Mouse (Mus musculus) hindbrain, embryonic 15.5 days (tissue): ENCODE measurements around the gene Bdkrb2. TPM values are rescaled to one million over a fixed set of nuclear protein-coding genes. Genes with fewer than 3 reads are reported as not detected.
A peak's percentile ranks its signal among the peaks of the same experiment; 100 is the strongest.

Experiments
- ATAC-seq: fragments of 200-750 bp; cut with Nextera tagmentation; 2 replicates; pipeline ENCODE4 v1.8.0; 2017; ENCODE audit warnings: low read depth, moderate number of reproducible peaks, moderate TSS enrichment; ENCODE audit not compliant: low FRiP score
- H3K27ac ChIP-seq: fragments of 300-500 bp; sonication (generic); replicated peaks from 2 replicates; pipeline ENCODE4 v1.5.1; 2015; ENCODE audit warnings: mild to moderate bottlenecking, inconsistent platforms
- H3K27me3 ChIP-seq: fragments of 300-500 bp; sonication (generic); 2 replicates; pipeline ENCODE4 v1.6.1; 2015; ENCODE audit warnings: control low read depth, inconsistent platforms
- H3K36me3 ChIP-seq: fragments of 300-500 bp; sonication (generic); 2 replicates; pipeline ENCODE4 v1.6.1; 2015; ENCODE audit warnings: control low read depth, inconsistent platforms
- H3K4me1 ChIP-seq: fragments of 300-500 bp; sonication (generic); replicated peaks from 2 replicates; pipeline ENCODE4 v1.6.1; 2015; ENCODE audit warnings: control low read depth, inconsistent platforms
- H3K4me2 ChIP-seq: fragments of 300-500 bp; sonication (generic); 2 replicates; pipeline ENCODE4 v1.6.1; 2015; ENCODE audit warnings: moderate library complexity, mild to moderate bottlenecking, inconsistent platforms
- H3K4me3 ChIP-seq: fragments of 300-500 bp; sonication (generic); 2 replicates; pipeline ENCODE4 v1.5.1; 2015; ENCODE audit warnings: mild to moderate bottlenecking, inconsistent platforms
- H3K9ac ChIP-seq: fragments of 300-500 bp; sonication (generic); 2 replicates; pipeline ENCODE4 v1.6.1; 2015; ENCODE audit warnings: inconsistent platforms
- H3K9me3 ChIP-seq: fragments of 300-500 bp; sonication (generic); 2 replicates; pipeline ENCODE4 v1.6.1; 2016; ENCODE audit warnings: control low read depth, inconsistent platforms
- WGBS: fragments of 180-500 bp; shearing (Covaris S2); methylation state at CpG from one replicate; pipeline ENCODE4 v1.1.7; 2015; 5-methylcytosine and 5-hydroxymethylcytosine counted together
- polyA plus RNA-seq: library from polyadenylated mRNA; unstranded; fragments of >200 nt; fragmentation: Nextera tagmentation; extraction: Ambion mirVana; gene quantifications from 2 replicates; pipeline ENCODE4 v1.2.1, GENCODE M21; 2015

Bdkrb2 gene
- polyA plus RNA-seq, 1 experiment from 2014 or later, result 2.1 TPM

- Histone ChIP-seq H3K9me3 (no peaks in the 10 kb centered on the region), H3K27me3 (no peaks in the 10 kb centered on the region), H3K36me3 (no peaks in the 10 kb centered on the region), H3K4me1 (peaks cover 8% of the 10 kb centered on the region), H3K4me2 (no peak overlapping the region), H3K27ac (no peak overlapping the region), H3K9ac (no peak overlapping the region), H3K4me3 (no peak overlapping the region)
- no peak for ATAC-seq
- 53% methylated on average over 5 of the region's 5 CpGs for WGBS
Measured at GRCm38 (mm10) chr12:105599098-105599497, 36.1 kb downstream of the Bdkrb2 start.

- WGBS, result 43% methylated on average over 6 of the region's 6 CpGs
- no peak overlapping the region for H3K9ac ChIP-seq
- peak; percentile 28; the same call in 1 of the 2 replicates for ATAC-seq
- no peak overlapping the region for H3K4me3 ChIP-seq
- no peak overlapping the region; the same call in 1 of the 2 replicates for H3K27ac ChIP-seq
- H3K36me3 ChIP-seq, result no peaks in the 10 kb centered on the region
- H3K4me1 ChIP-seq, result peaks cover 8% of the 10 kb centered on the region
- H3K27me3 ChIP-seq, result no peaks in the 10 kb centered on the region
- H3K4me2 ChIP-seq, result no peak overlapping the region
- H3K9me3 ChIP-seq, result no peaks in the 10 kb centered on the region
Measured at GRCm38 (mm10) chr12:105601586-105601985, 38.6 kb downstream of the Bdkrb2 start.

- no peak for ATAC-seq
- Histone ChIP-seq H3K27ac (no peak within 1 kb of the TSS; the same call in 1 of the 2 replicates), H3K4me3 (no peak within 1 kb of the TSS), H3K4me2 (no peak within 1 kb of the TSS), H3K36me3 (no peaks in the 10 kb centered on the region), H3K27me3 (no peaks in the 10 kb centered on the region), H3K4me1 (peaks cover 8% of the 10 kb centered on the region), H3K9me3 (no peaks in the 10 kb centered on the region), H3K9ac (no peak within 1 kb of the TSS)
- 83% methylated on average over 11 of the region's 11 CpGs for WGBS
Measured at GRCm38 (mm10) chr12:105602581-105603210, 39.7 kb downstream of the Bdkrb2 start, which contains the start of gene Bdkrb1. Gene Bdkrb1, plus strand, starts transcription at chr12:105603085.

- H3K27me3 ChIP-seq, result no peaks in the 10 kb centered on the region
- H3K9me3 ChIP-seq, result no peaks in the 10 kb centered on the region
- no peak overlapping the region for H3K4me2 ChIP-seq
- H3K27ac ChIP-seq, result no peak overlapping the region
- peaks cover 5% of the 10 kb centered on the region for H3K4me1 ChIP-seq
- no peak overlapping the region for H3K9ac ChIP-seq
- H3K36me3 ChIP-seq, result no peaks in the 10 kb centered on the region
- WGBS, result 87% methylated on average over 11 of the region's 11 CpGs
- H3K4me3 ChIP-seq, result no peak overlapping the region
- no peak for ATAC-seq
Measured at GRCm38 (mm10) chr12:105603904-105604303, 40.9 kb downstream of the Bdkrb2 start.

GRCm38 (mm10) chr12:105605212-105605611, 42.2 kb downstream of the Bdkrb2 start:
- H3K4me2 ChIP-seq, result no peak overlapping the region
- no peaks in the 10 kb centered on the region for H3K9me3 ChIP-seq
- 25% methylated on average over 8 of the region's 8 CpGs for WGBS
- no peak for ATAC-seq
- H3K9ac ChIP-seq, result no peak overlapping the region
- H3K4me1 ChIP-seq, result no peaks in the 10 kb centered on the region
- no peak overlapping the region for H3K4me3 ChIP-seq
- no peaks in the 10 kb centered on the region for H3K27me3 ChIP-seq
- H3K27ac ChIP-seq, result no peak overlapping the region
- H3K36me3 ChIP-seq, result no peaks in the 10 kb centered on the region

GRCm38 (mm10) chr12:105606881-105607280, 43.9 kb downstream of the Bdkrb2 start:
- Histone ChIP-seq H3K9me3 (no peaks in the 10 kb centered on the region), H3K9ac (no peak overlapping the region), H3K27me3 (no peaks in the 10 kb centered on the region), H3K4me1 (0 out of 2 replicates have a peak, but pooled peaks cover under 1% of the 10 kb centered on the region), H3K4me3 (no peak overlapping the region), H3K4me2 (no peak overlapping the region), H3K36me3 (no peaks in the 10 kb centered on the region), H3K27ac (no peak overlapping the region)
- 83% methylated on average over 4 of the region's 4 CpGs for WGBS
- ATAC-seq, result no peak

- Histone ChIP-seq H3K27ac (no peak overlapping the region), H3K4me1 (0 out of 2 replicates have a peak, but pooled peaks cover 5% of the 10 kb centered on the region), H3K4me3 (no peak overlapping the region), H3K4me2 (no peak overlapping the region), H3K27me3 (no peaks in the 10 kb centered on the region), H3K9me3 (no peaks in the 10 kb centered on the region), H3K36me3 (0 out of 2 replicates have a peak, but pooled peaks cover 3% of the 10 kb centered on the region), H3K9ac (no peak overlapping the region)
- 96% methylated on average over 2 of the region's 2 CpGs for WGBS
- no peak for ATAC-seq
Measured at GRCm38 (mm10) chr12:105611045-105611444, 48.0 kb downstream of the Bdkrb2 start.

- no peak overlapping the region for H3K9ac ChIP-seq
- peak; percentile 77 for ATAC-seq
- H3K27me3 ChIP-seq, result no peaks in the 10 kb centered on the region
- H3K4me2 ChIP-seq, result no peak overlapping the region; the same call in 1 of the 2 replicates
- no peaks in the 10 kb centered on the region for H3K9me3 ChIP-seq
- H3K27ac ChIP-seq, result peak overlapping the region; percentile 46; the same call in 1 of the 2 replicates
- peaks cover 10% of the 10 kb centered on the region; the same call in 1 of the 2 replicates for H3K36me3 ChIP-seq
- 19% methylated on average over 7 of the region's 7 CpGs for WGBS
- H3K4me1 ChIP-seq, result 0 out of 2 replicates have a peak, but pooled peaks cover 5% of the 10 kb centered on the region
- H3K4me3 ChIP-seq, result no peak overlapping the region
Measured at GRCm38 (mm10) chr12:105611748-105612147, 48.7 kb downstream of the Bdkrb2 start.

GRCm38 (mm10) chr12:105613559-105613958, 50.5 kb downstream of the Bdkrb2 start:
- H3K4me3 ChIP-seq, result no peak overlapping the region
- no peak overlapping the region for H3K27ac ChIP-seq
- H3K4me1 ChIP-seq, result 0 out of 2 replicates have a peak, but pooled peaks cover 5% of the 10 kb centered on the region
- H3K36me3 ChIP-seq, result peaks cover 24% of the 10 kb centered on the region
- no peak overlapping the region for H3K9ac ChIP-seq
- H3K27me3 ChIP-seq, result no peaks in the 10 kb centered on the region
- WGBS, result 94% methylated on average over 10 of the region's 10 CpGs
- H3K4me2 ChIP-seq, result no peak overlapping the region
- ATAC-seq, result no peak
- H3K9me3 ChIP-seq, result no peaks in the 10 kb centered on the region

- ATAC-seq, result no peak
- Histone ChIP-seq H3K4me1 (no peaks in the 10 kb centered on the region), H3K9me3 (no peaks in the 10 kb centered on the region), H3K36me3 (peaks cover 59% of the 10 kb centered on the region), H3K4me3 (no peak overlapping the region), H3K27me3 (no peaks in the 10 kb centered on the region), H3K4me2 (no peak overlapping the region), H3K9ac (no peak overlapping the region), H3K27ac (no peak overlapping the region)
- WGBS, result 97% methylated on average over 7 of the region's 7 CpGs
Measured at GRCm38 (mm10) chr12:105622048-105622447, 59.0 kb downstream of the Bdkrb2 start.

GRCm38 (mm10) chr12:105622981-105623539, 60.0 kb downstream of the Bdkrb2 start:
- Histone ChIP-seq H3K9ac (no peak overlapping the region), H3K27me3 (no peaks in the 10 kb centered on the region), H3K4me2 (no peak overlapping the region), H3K27ac (no peak overlapping the region), H3K9me3 (no peaks in the 10 kb centered on the region), H3K4me3 (no peak overlapping the region), H3K36me3 (peaks cover 57% of the 10 kb centered on the region), H3K4me1 (no peaks in the 10 kb centered on the region)
- ATAC-seq, result no peak
- 57% methylated on average over 12 of the region's 12 CpGs for WGBS

- no peak overlapping the region for H3K4me2 ChIP-seq
- no peak overlapping the region for H3K4me3 ChIP-seq
- no peaks in the 10 kb centered on the region for H3K4me1 ChIP-seq
- no peaks in the 10 kb centered on the region for H3K27me3 ChIP-seq
- H3K27ac ChIP-seq, result no peak overlapping the region
- peaks cover 43% of the 10 kb centered on the region for H3K36me3 ChIP-seq
- H3K9me3 ChIP-seq, result no peaks in the 10 kb centered on the region
- H3K9ac ChIP-seq, result no peak overlapping the region
- WGBS, result 77% methylated on average over 7 of the region's 7 CpGs
- no peak for ATAC-seq
Measured at GRCm38 (mm10) chr12:105625798-105626197, 62.8 kb downstream of the Bdkrb2 start.
